Mouse (Mus musculus) cerebellum, adult 2 months (tissue): ENCODE results near the gene Slc23a4. TPM values are rescaled to one million over a fixed set of nuclear protein-coding genes. Genes with fewer than 3 reads are reported as not detected.
A peak's percentile ranks its signal among the peaks of the same experiment; 100 is the strongest.

Experiments used
- DNase-seq, 2 experiments: peaks; one replicate each; pipeline ENCODE4 v3.0.0; 2021
- H3K27ac ChIP-seq: fragments of 200-500 bp; 2 replicates; pipeline ENCODE4 v1.5.1; 2012; ENCODE audit warnings: low read length, control low read depth, inconsistent platforms; ENCODE audit not compliant: insufficient read depth
- H3K27me3 ChIP-seq: fragments of 200-500 bp; 2 replicates; pipeline ENCODE4 v1.6.1; 2012; ENCODE audit warnings: inconsistent platforms, mild to moderate bottlenecking, low read length, moderate library complexity; ENCODE audit not compliant: control insufficient read depth, insufficient read depth
- H3K4me1 ChIP-seq: fragments of 200-500 bp; 2 replicates; pipeline ENCODE4 v1.6.1; 2011; ENCODE audit warnings: low read length; ENCODE audit not compliant: control insufficient read depth, insufficient read depth
- H3K4me3 ChIP-seq: fragments of 200-500 bp; replicated peaks from 2 replicates; pipeline ENCODE3; 2011; ENCODE audit warnings: mild to moderate bottlenecking, low read depth, low read length, control low read depth; ENCODE audit not compliant: insufficient read depth
- CTCF ChIP-seq: fragments of 200-500 bp; IDR thresholded peaks from 2 replicates; pipeline ENCODE4 v1.5.1; 2011; ENCODE audit warnings: low read depth, mild to moderate bottlenecking, control low read depth, low read length, moderate library complexity, borderline replicate concordance; ENCODE audit not compliant: insufficient read depth
- POLR2A ChIP-seq: fragments of 200-500 bp; IDR thresholded peaks from 2 replicates; pipeline ENCODE4 v1.6.1; 2011; ENCODE audit warnings: low read length, control low read depth, borderline replicate concordance; ENCODE audit not compliant: insufficient read depth
- WGBS: fragments of 180-500 bp; shearing (Covaris S2); methylation state at CpG from one replicate; pipeline ENCODE4 v1.1.7; 2018; 5-methylcytosine and 5-hydroxymethylcytosine counted together
- polyA plus RNA-seq: library from polyadenylated mRNA; depleted of rRNA; stranded (reverse); fragments of >200 nt; gene quantifications from 2 replicates; pipeline ENCODE4 v1.2.3, GENCODE M21; 2012

Slc23a4 gene
- polyA plus RNA-seq, 1 experiment, result 0.70 TPM

- 51% methylated on average over 18 of the region's 18 CpGs for WGBS
- no peaks in the 10 kb centered on the region for H3K4me1 ChIP-seq
- TF ChIP-seq CTCF, result peak; percentile 40; the same call in 1 of the 2 replicates
- TF ChIP-seq POLR2A, result no peak
- no peak overlapping the region for H3K27ac ChIP-seq
- DNase-seq, result peak in 1 of 2 experiments; percentile 14
- H3K27me3 ChIP-seq, result no peaks in the 10 kb centered on the region
- no peak overlapping the region for H3K4me3 ChIP-seq
Measured at GRCm38 (mm10) chr6:34954926-34955861, 33.0 kb downstream of the Slc23a4 start.

- TF ChIP-seq CTCF (no peak), POLR2A (no peak)
- H3K4me3 ChIP-seq, result no peak overlapping the region
- WGBS, result 82% methylated on average over 7 of the region's 7 CpGs
- H3K4me1 ChIP-seq, result no peaks in the 10 kb centered on the region
- no peak for DNase-seq
- no peaks in the 10 kb centered on the region for H3K27me3 ChIP-seq
- H3K27ac ChIP-seq, result no peak overlapping the region
Measured at GRCm38 (mm10) chr6:34951956-34952667, 36.1 kb downstream of the Slc23a4 start.

GRCm38 (mm10) chr6:34951518-34951917, 36.7 kb downstream of the Slc23a4 start:
- Histone ChIP-seq H3K4me1 (no peaks in the 10 kb centered on the region), H3K4me3 (no peak overlapping the region), H3K27ac (no peak overlapping the region), H3K27me3 (no peaks in the 10 kb centered on the region)
- DNase-seq, result no peak
- WGBS, result 82% methylated on average over 7 of the region's 7 CpGs
- TF ChIP-seq CTCF, result no peak
- TF ChIP-seq POLR2A, result no peak

GRCm38 (mm10) chr6:34948461-34948860, 39.7 kb downstream of the Slc23a4 start:
- no peak for DNase-seq
- no peaks in the 10 kb centered on the region for H3K27me3 ChIP-seq
- no peak overlapping the region for H3K27ac ChIP-seq
- H3K4me3 ChIP-seq, result no peak overlapping the region
- no peaks in the 10 kb centered on the region for H3K4me1 ChIP-seq
- TF ChIP-seq CTCF (no peak), POLR2A (no peak)
- 27% methylated on average over 11 of the region's 11 CpGs for WGBS

- Histone ChIP-seq H3K4me3 (no peak overlapping the region), H3K4me1 (no peaks in the 10 kb centered on the region), H3K27ac (no peak overlapping the region), H3K27me3 (no peaks in the 10 kb centered on the region)
- DNase-seq, result no peak
- TF ChIP-seq CTCF (no peak), POLR2A (no peak)
- WGBS, result 92% methylated on average over 1 of the region's 1 CpGs
Measured at GRCm38 (mm10) chr6:34946486-34947079, 41.6 kb downstream of the Slc23a4 start.

GRCm38 (mm10) chr6:34943499-34943898, 44.7 kb downstream of the Slc23a4 start:
- Histone ChIP-seq H3K27me3 (no peaks in the 10 kb centered on the region), H3K4me1 (no peaks in the 10 kb centered on the region), H3K4me3 (no peak overlapping the region), H3K27ac (no peak overlapping the region)
- DNase-seq, result no peak
- TF ChIP-seq POLR2A, result no peak
- no peak for TF ChIP-seq CTCF
- 78% methylated on average over 5 of the region's 5 CpGs for WGBS

- TF ChIP-seq CTCF (no peak), POLR2A (no peak)
- WGBS, result 83% methylated on average over 9 of the region's 9 CpGs
- H3K4me3 ChIP-seq, result no peak overlapping the region
- H3K4me1 ChIP-seq, result no peaks in the 10 kb centered on the region
- H3K27ac ChIP-seq, result no peak overlapping the region
- no peak for DNase-seq
- no peaks in the 10 kb centered on the region for H3K27me3 ChIP-seq
Measured at GRCm38 (mm10) chr6:34942446-34942845, 45.8 kb downstream of the Slc23a4 start.
